In genomic region chr3:94373597-94374011, GRCm38 (mm10) we compare ENCODE assay signal across 8 mouse cellular contexts. TPM values are rescaled to one million over a fixed set of nuclear protein-coding genes. Genes with fewer than 3 reads are reported as not detected.
DNase-seq lines count a peak whose midpoint lies in the region.

No protein-coding gene starts in this region.

- DNase-seq in adrenal gland, postnatal 14 days: peak; percentile 81
- DNase-seq in cerebellum, adult 9-10 months: peak; percentile 78
- DNase-seq in gastrocnemius, postnatal 25 days: peak; percentile 74
- peak; percentile 90 for DNase-seq in kidney, adult 9 months
- DNase-seq in lung, postnatal 10 days: peak; percentile 57
- DNase-seq in testis, postnatal 14 days (ENCODE audit: low spot score): peak; percentile 59
- no peak for DNase-seq in left cerebral cortex, adult 9 months (ENCODE audit: low spot score in 2 of 2)
- no peak for DNase-seq in layer of hippocampus, postnatal 14 days (ENCODE audit: low spot score in 2 of 2)

RNA-seq across cellular contexts. Expression of gene Rorc, which starts 1.0 kb away (rescaled TPM):
- 21.3 and 26.3 TPM in 2 replicates for total RNA-seq in adrenal gland, postnatal 14 days (2021)
- 10 to 100 TPM; 43.8 to 52.8 TPM for total RNA-seq in gastrocnemius, postnatal 25 days (2021)
- under 1 TPM; 0.29 to 0.88 TPM for total RNA-seq in layer of hippocampus, postnatal 14 days (2021)

RNA-seq across cellular contexts. Expression of gene C2cd4d, which starts 11.4 kb away (rescaled TPM):
- 0.41 and 0.56 TPM in 2 replicates for total RNA-seq in adrenal gland, postnatal 14 days (2021)
- total RNA-seq in gastrocnemius, postnatal 25 days (2021): not detected
- total RNA-seq in layer of hippocampus, postnatal 14 days (2021): under 1 TPM; 0.48 TPM

RNA-seq across cellular contexts. Expression of gene Lingo4, which starts 24.7 kb away (rescaled TPM):
- total RNA-seq in adrenal gland, postnatal 14 days (2021): 0.44 and 0.83 TPM in 2 replicates
- under 1 TPM; 0.11 to 0.13 TPM for total RNA-seq in gastrocnemius, postnatal 25 days (2021)
- 1 to 10 TPM; 1.3 to 1.6 TPM for total RNA-seq in layer of hippocampus, postnatal 14 days (2021)

RNA-seq across cellular contexts. Expression of gene Them5, which starts 31.7 kb away (rescaled TPM):
- total RNA-seq in adrenal gland, postnatal 14 days (2021): not detected in 2 replicates
- under 1 TPM in 1 of 2 experiments, not detected in 1; 0.28 TPM for total RNA-seq in gastrocnemius, postnatal 25 days (2021)
- not detected for total RNA-seq in layer of hippocampus, postnatal 14 days (2021)

RNA-seq across cellular contexts. Expression of gene Tdrkh, which starts 39.5 kb away (rescaled TPM):
- total RNA-seq in adrenal gland, postnatal 14 days (2021): 10.7 and 10.9 TPM in 2 replicates
- 1 to 10 TPM; 1.5 to 2.0 TPM for total RNA-seq in gastrocnemius, postnatal 25 days (2021)
- total RNA-seq in layer of hippocampus, postnatal 14 days (2021): 10 to 100 TPM; 44.7 to 46.4 TPM

Comparison
In these comparisons a context has a peak if more than half of its experiments do, and no peak if none do; other contexts are left out.
1. DNase-seq: peak in adrenal gland, postnatal 14 days (single experiment), cerebellum, adult 9-10 months (single experiment), gastrocnemius, postnatal 25 days (single experiment), kidney, adult 9 months (single experiment), lung, postnatal 10 days (single experiment) and testis, postnatal 14 days (single experiment); none in left cerebral cortex, adult 9 months (0 of 2) and layer of hippocampus, postnatal 14 days (0 of 2).
2. RNA of gene Rorc, which starts 1.0 kb away (total RNA-seq): 43.8 to 52.8 TPM in gastrocnemius, postnatal 25 days and 21.3 to 26.3 TPM in adrenal gland, postnatal 14 days; 0.29 to 0.88 TPM in layer of hippocampus, postnatal 14 days; every median in the first group is over 10 times any median in the second.